Mouse (Mus musculus) midbrain, embryonic 16.5 days (tissue): ENCODE data around the gene AC134908.4. TPM values are rescaled to one million over a fixed set of nuclear protein-coding genes. Genes with fewer than 3 reads are reported as not detected.

Experiments
- ATAC-seq: fragments of 200-750 bp; cut with Nextera tagmentation; 2 replicates; pipeline ENCODE4 v1.8.0; 2017; ENCODE audit warnings: moderate TSS enrichment
- H3K27ac ChIP-seq: fragments of 300-500 bp; sonication (generic); 2 replicates; pipeline ENCODE4 v1.5.1; 2014; ENCODE audit warnings: mild to moderate bottlenecking, low read length, mixed read lengths
- H3K27me3 ChIP-seq: fragments of 300-500 bp; sonication (generic); 2 replicates; pipeline ENCODE4 v1.6.1; 2014; ENCODE audit warnings: low read depth, low read length, mixed read lengths; ENCODE audit not compliant: control insufficient read depth, insufficient read depth
- H3K36me3 ChIP-seq: fragments of 300-500 bp; sonication (generic); 2 replicates; pipeline ENCODE4 v1.6.1; 2014; ENCODE audit warnings: mild to moderate bottlenecking, low read length, moderate library complexity, mixed read lengths; ENCODE audit not compliant: control insufficient read depth, insufficient read depth
- H3K4me1 ChIP-seq: fragments of 300-500 bp; sonication (generic); 2 replicates; pipeline ENCODE4 v1.6.1; 2014; ENCODE audit warnings: mild to moderate bottlenecking, low read length, mixed read lengths; ENCODE audit not compliant: control insufficient read depth, insufficient read depth
- H3K4me2 ChIP-seq: fragments of 300-500 bp; sonication (generic); 2 replicates; pipeline ENCODE4 v1.6.1; 2014; ENCODE audit warnings: mild to moderate bottlenecking, low read length, mixed read lengths
- H3K4me3 ChIP-seq: fragments of 300-500 bp; sonication (generic); 2 replicates; pipeline ENCODE4 v1.5.1; 2014; ENCODE audit warnings: low read depth, mild to moderate bottlenecking, low read length, moderate library complexity, mixed read lengths
- H3K9ac ChIP-seq: fragments of 300-500 bp; sonication (generic); 2 replicates; pipeline ENCODE4 v1.6.1; 2014; ENCODE audit warnings: low read depth, low read length, mixed read lengths
- H3K9me3 ChIP-seq: fragments of 300-500 bp; sonication (generic); replicated peaks from 2 replicates; pipeline ENCODE4 v1.6.1; 2014; ENCODE audit warnings: mild to moderate bottlenecking, low read length, mixed read lengths; ENCODE audit not compliant: control insufficient read depth, poor library complexity, severe bottlenecking
- WGBS: fragments of 180-500 bp; shearing (Covaris S2); extraction: QIAGEN DNeasy Blood & Tissue Kit; methylation state at CpG from one replicate; pipeline ENCODE4 v1.1.7; 2014; 5-methylcytosine and 5-hydroxymethylcytosine counted together
- polyA plus RNA-seq: library from polyadenylated mRNA; unstranded; fragments of >200 nt; fragmentation: Nextera tagmentation; extraction: Ambion mirVana; gene quantifications from 2 replicates; pipeline ENCODE4 v1.2.1, GENCODE M21; 2015

Gene AC134908.4
- polyA plus RNA-seq, 1 experiment from 2014 or later = not detected

DNA sequence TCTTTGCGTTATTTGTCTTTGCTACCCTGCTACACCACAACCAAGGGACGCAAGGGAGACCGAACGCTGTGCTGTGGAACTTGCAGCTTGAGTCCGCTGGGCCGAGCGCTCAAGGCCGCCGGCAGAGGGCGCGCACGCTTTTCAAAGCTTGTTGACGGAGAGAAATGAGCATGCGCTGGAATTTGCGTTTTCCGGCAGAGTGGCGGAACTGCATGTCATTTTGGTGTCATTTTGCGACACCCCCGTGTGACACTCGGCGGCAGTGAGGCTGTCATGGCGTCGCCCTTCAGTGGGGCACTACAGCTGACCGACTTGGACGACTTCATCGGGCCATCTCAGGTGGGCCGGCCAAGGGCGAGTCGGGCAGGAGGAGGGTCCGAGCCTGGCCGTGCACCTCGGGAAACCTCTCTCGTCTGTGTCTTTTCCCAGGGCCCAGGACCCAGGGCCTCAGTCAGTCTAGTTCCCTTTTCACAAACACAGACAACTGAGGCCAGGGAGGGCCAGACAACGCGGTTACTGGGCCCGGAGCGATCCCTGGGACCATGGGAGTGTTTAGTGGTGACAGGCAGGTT lies 21.8 kb downstream of the AC134908.4 start, which contains the start of gene Narfl:
TSS of gene Narfl (plus strand) at position 228 of the 572 bp plus-strand sequence.
- H3K9ac ChIP-seq = peak within 1 kb of the TSS; percentile 84
- no peaks in the 10 kb centered on the region for H3K27me3 ChIP-seq
- H3K4me2 ChIP-seq = peak within 1 kb of the TSS; percentile 88
- no peaks in the 10 kb centered on the region for H3K9me3 ChIP-seq
- peaks cover 14% of the 10 kb centered on the region for H3K4me1 ChIP-seq
- peak; percentile 84 for ATAC-seq
- H3K4me3 ChIP-seq = peak within 1 kb of the TSS; percentile 83
- under 1% methylated on average over 37 of the region's 37 CpGs for WGBS
- H3K36me3 ChIP-seq = peaks cover 6% of the 10 kb centered on the region; the same call in 1 of the 2 replicates
- no peak within 1 kb of the TSS for H3K27ac ChIP-seq

DNA sequence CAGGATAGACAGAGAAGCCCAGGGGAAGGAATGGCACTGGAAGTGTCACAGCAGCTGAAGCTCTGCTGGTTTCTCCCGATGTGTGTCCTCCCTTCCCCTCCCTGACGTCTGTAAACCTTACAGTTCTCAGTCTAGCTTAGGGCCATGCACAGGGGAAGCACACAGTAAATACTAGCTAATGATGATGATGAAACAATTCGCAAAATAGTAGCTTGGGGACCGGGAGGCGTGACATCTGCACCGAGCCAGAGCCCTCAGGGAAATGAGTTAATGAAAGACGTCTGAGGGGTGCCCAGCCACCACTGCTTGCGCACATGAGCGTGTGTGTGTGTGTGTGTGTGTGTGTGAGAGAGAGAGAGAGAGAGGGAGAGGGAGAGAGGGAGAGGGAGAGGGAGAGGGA lies 26.1 kb downstream of the AC134908.4 start:
- no peak overlapping the region for H3K4me3 ChIP-seq
- no peaks in the 10 kb centered on the region for H3K9me3 ChIP-seq
- no peak overlapping the region for H3K4me2 ChIP-seq
- no peak overlapping the region for H3K9ac ChIP-seq
- no peaks in the 10 kb centered on the region for H3K36me3 ChIP-seq
- peaks cover 7% of the 10 kb centered on the region for H3K4me1 ChIP-seq
- H3K27me3 ChIP-seq = no peaks in the 10 kb centered on the region
- ATAC-seq = no peak
- 62% methylated on average over 7 of the region's 9 CpGs for WGBS
- H3K27ac ChIP-seq = no peak overlapping the region

DNA sequence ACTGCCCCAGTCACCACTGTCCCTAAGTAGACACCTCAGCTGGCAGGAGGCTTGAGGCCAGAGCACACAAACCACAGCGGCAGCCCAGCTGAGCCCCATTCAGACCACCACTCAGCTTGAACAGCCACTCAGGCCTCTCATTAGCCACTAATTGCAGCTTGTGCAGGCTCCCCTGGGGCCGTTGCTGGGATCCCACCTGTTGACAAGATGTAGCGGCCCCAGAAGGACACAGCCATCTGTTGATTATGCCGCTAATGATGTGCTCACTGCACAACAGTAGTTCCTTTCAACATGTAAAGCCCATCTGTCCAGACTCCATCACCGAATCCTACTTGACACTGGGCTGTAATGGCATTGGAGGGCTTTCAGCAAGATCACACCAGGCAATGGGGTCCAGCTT lies 29.6 kb downstream of the AC134908.4 start:
- no peak for ATAC-seq
- no peak overlapping the region for H3K4me3 ChIP-seq
- no peak overlapping the region for H3K27ac ChIP-seq
- H3K27me3 ChIP-seq = no peaks in the 10 kb centered on the region
- H3K4me2 ChIP-seq = no peak overlapping the region
- no peaks in the 10 kb centered on the region for H3K9me3 ChIP-seq
- H3K36me3 ChIP-seq = no peaks in the 10 kb centered on the region
- 36% methylated on average over 5 of the region's 5 CpGs for WGBS
- no peaks in the 10 kb centered on the region for H3K4me1 ChIP-seq
- no peak overlapping the region for H3K9ac ChIP-seq

DNA sequence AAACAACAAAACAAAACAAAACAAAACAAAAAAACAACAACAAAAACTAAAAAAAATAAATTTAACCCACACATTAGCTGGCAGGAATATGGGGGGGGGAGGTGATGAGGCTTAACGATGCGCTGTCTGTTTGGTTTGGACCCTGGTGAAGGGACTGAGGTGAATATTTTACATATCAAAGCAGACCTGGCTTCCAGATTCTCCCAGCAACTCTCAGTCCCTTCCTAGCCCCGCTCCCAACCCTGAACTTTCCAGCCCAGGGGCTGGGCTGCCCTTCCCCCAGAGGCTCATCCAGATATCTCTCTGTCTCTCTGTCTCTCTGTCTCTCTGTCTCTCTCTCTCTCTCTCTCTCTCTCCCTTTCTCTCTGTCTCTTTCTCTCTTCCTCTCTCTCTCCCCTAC lies 32.9 kb downstream of the AC134908.4 start:
- H3K36me3 ChIP-seq = no peaks in the 10 kb centered on the region
- 17% methylated on average over 3 of the region's 3 CpGs for WGBS
- no peak for ATAC-seq
- no peak overlapping the region for H3K4me2 ChIP-seq
- H3K27me3 ChIP-seq = peaks cover 3% of the 10 kb centered on the region; the same call in 1 of the 2 replicates
- no peaks in the 10 kb centered on the region for H3K9me3 ChIP-seq
- H3K27ac ChIP-seq = no peak overlapping the region
- no peak overlapping the region for H3K4me3 ChIP-seq
- no peak overlapping the region for H3K9ac ChIP-seq
- H3K4me1 ChIP-seq = no peaks in the 10 kb centered on the region

DNA sequence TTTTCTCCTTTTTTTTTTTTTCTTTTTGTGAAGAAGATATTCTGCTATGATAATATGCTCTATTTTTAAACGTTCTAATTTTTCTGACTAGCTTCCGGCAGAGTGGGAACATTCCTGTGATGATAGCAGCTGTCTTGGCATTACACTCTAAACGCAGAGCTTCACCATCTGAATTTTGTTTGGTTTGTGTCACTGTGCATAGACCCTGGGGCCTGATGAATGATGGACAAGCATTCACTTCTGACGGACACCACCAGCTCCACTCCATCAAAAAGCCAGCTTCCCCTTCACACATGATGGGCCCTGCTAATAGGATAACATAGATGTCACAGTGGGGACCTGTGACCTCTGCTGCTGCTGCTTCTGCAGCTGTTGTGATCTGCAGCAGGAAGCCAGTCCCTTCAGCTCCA lies 33.9 kb downstream of the AC134908.4 start:
- Histone ChIP-seq H3K9ac (no peak overlapping the region), H3K36me3 (no peaks in the 10 kb centered on the region), H3K4me3 (no peak overlapping the region), H3K4me1 (no peaks in the 10 kb centered on the region), H3K27ac (no peak overlapping the region), H3K9me3 (no peaks in the 10 kb centered on the region), H3K4me2 (no peak overlapping the region), H3K27me3 (peaks cover 3% of the 10 kb centered on the region; the same call in 1 of the 2 replicates)
- ATAC-seq = no peak
- 27% methylated on average over 4 of the region's 4 CpGs for WGBS

DNA sequence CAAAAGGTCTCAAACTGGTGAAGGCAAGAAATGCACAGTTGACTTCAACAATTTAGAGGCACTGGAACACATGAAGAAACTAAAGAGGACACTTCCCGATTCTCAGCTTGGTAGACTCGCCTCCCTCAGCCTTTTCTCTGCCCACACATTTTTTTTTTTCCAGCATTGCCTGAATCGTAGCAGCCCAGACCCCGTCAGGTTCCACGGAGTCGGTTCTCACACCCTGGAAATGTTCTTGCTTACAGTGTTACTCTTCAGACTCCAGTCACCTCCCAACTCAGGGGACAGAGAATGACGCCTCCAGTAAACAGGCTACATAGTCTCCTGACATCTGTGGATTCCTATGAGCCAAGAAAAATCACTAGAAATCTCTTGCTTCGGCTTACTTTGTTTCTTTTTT lies 35.3 kb downstream of the AC134908.4 start:
- H3K4me3 ChIP-seq = no peak overlapping the region
- H3K4me2 ChIP-seq = no peak overlapping the region
- H3K9ac ChIP-seq = no peak overlapping the region
- no peaks in the 10 kb centered on the region for H3K4me1 ChIP-seq
- no peak overlapping the region for H3K27ac ChIP-seq
- ATAC-seq = no peak
- 80% methylated on average over 8 of the region's 8 CpGs for WGBS
- H3K9me3 ChIP-seq = no peaks in the 10 kb centered on the region
- no peaks in the 10 kb centered on the region for H3K36me3 ChIP-seq
- H3K27me3 ChIP-seq = peaks cover 3% of the 10 kb centered on the region; the same call in 1 of the 2 replicates

DNA sequence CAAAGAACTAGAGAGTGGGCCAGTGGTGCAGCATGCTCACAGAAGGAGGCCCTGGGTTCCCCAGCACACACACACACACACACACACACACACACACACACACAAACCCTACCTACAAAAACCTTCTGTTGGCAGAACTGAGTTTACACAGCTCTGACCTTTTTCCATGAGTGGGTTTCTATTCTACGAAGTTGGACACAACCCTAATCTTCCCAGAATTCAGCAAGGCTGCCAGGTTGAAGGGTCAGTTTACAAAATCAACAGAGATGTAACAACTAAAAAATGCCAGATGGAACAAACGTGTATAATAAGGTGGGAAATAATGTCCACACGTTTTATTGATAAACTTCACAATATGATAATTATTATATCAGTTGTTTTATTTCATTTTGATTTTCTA lies 37.8 kb downstream of the AC134908.4 start:
- H3K27ac ChIP-seq = no peak overlapping the region
- no peaks in the 10 kb centered on the region for H3K4me1 ChIP-seq
- 81% methylated on average over 3 of the region's 3 CpGs for WGBS
- no peak overlapping the region for H3K9ac ChIP-seq
- ATAC-seq = no peak
- no peaks in the 10 kb centered on the region for H3K9me3 ChIP-seq
- no peak overlapping the region for H3K4me2 ChIP-seq
- H3K27me3 ChIP-seq = peaks cover 3% of the 10 kb centered on the region; the same call in 1 of the 2 replicates
- no peak overlapping the region for H3K4me3 ChIP-seq
- no peaks in the 10 kb centered on the region for H3K36me3 ChIP-seq

DNA sequence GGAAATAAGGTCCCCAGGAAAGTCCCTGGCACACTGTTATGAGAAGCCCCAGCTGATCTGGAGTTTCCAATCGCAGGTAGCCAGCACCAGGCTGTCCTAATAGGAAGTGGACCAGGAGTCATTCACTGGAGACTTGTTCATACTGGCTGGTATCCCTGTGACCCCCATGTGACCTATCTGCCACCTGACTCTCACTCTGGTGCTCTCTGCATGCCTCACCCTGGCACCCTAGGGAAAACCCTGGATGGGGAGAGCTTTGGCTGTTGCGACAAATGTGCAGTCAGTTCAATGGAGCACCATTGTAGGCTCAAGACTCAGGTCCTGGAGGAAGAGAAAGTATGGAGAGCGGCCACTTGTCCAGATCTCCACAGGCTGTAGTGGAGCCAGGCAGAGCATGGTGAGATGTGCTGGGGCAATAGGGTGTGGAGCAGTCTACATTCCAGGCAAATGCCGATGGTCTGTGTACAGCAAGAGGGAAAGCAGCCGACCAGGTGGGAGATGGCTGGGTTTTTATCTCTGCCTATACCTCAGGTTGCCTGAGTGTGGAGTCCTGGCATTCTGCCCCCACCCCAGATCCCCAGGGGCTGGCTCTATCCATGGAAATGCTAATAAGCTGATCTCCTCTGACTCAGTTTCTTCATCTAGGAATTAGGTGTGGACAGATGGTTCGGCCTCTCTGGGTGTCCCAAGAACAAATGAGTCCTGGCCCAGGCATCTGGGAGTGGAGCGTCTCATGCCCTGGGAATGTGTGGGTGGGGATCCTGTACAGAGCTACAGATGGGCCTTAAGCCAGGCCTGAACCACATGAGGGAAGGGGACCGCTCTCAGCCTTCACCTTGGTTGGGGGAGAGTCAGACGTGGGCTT lies 38.8 kb downstream of the AC134908.4 start:
- WGBS = 84% methylated on average over 9 of the region's 9 CpGs
- ATAC-seq = no peak

More for the DNA sequence above, 38.8 kb downstream of the AC134908.4 start:
- H3K27ac ChIP-seq = no peak overlapping the region
- no peaks in the 10 kb centered on the region for H3K9me3 ChIP-seq
- H3K27me3 ChIP-seq = peaks cover 3% of the 10 kb centered on the region; the same call in 1 of the 2 replicates
- no peak overlapping the region for H3K9ac ChIP-seq
- no peak overlapping the region for H3K4me2 ChIP-seq
- H3K4me1 ChIP-seq = peaks cover 1% of the 10 kb centered on the region; the same call in 1 of the 2 replicates
- H3K36me3 ChIP-seq = no peaks in the 10 kb centered on the region
- H3K4me3 ChIP-seq = no peak overlapping the region
